Mouse (Mus musculus): ENCODE data around the gene Tpcn2. TPM values are rescaled to one million over a fixed set of nuclear protein-coding genes. Genes with fewer than 3 reads are reported as not detected.

Tpcn2 gene
- polyA plus RNA-seq, 1 experiment from 2014 or later = 5.4 TPM

GRCm38 (mm10) chr7:145264202-145264601 lies 19.6 kb downstream of the Tpcn2 start:
- Histone ChIP-seq H3K9me3 (replicated peaks; ENCODE audit: control insufficient read depth, low read length) (no peaks in the 10 kb centered on the region), H3K36me3 (ENCODE audit: control insufficient read depth, insufficient read depth) (peaks cover 14% of the 10 kb centered on the region), H3K4me3 (ENCODE audit: low read length) (no peak overlapping the region), H3K4me2 (ENCODE audit: low read depth, low read length) (no peak overlapping the region), H3K27me3 (ENCODE audit: control insufficient read depth, insufficient read depth, low read length) (no peaks in the 10 kb centered on the region), H3K4me1 (ENCODE audit: control insufficient read depth, insufficient read depth, low read length) (no peaks in the 10 kb centered on the region), H3K27ac (ENCODE audit: low read length) (0 out of 2 replicates have a peak overlapping the region, but pooled peaks have one; percentile 24), H3K9ac (ENCODE audit: low read length) (no peak overlapping the region)
- 58% methylated on average over 9 of the region's 9 CpGs for WGBS
- ATAC-seq (replicated peaks; ENCODE audit: extremely low read depth, insufficient read depth, low FRiP score) = no peak

- H3K4me3 ChIP-seq (ENCODE audit: low read length) = no peak overlapping the region
- H3K27ac ChIP-seq (ENCODE audit: low read length) = no peak overlapping the region
- H3K4me1 ChIP-seq (ENCODE audit: control insufficient read depth, insufficient read depth, low read length) = no peaks in the 10 kb centered on the region
- H3K36me3 ChIP-seq (ENCODE audit: control insufficient read depth, insufficient read depth) = 0 out of 2 replicates have a peak, but pooled peaks cover 8% of the 10 kb centered on the region
- ATAC-seq (replicated peaks; ENCODE audit: extremely low read depth, insufficient read depth, low FRiP score) = no peak
- no peak overlapping the region for H3K4me2 ChIP-seq (ENCODE audit: low read depth, low read length)
- H3K9ac ChIP-seq (ENCODE audit: low read length) = no peak overlapping the region
- no peaks in the 10 kb centered on the region for H3K9me3 ChIP-seq (replicated peaks; ENCODE audit: control insufficient read depth, low read length)
- 89% methylated on average over 1 of the region's 1 CpGs for WGBS
- H3K27me3 ChIP-seq (ENCODE audit: control insufficient read depth, insufficient read depth, low read length) = no peaks in the 10 kb centered on the region
Measured at GRCm38 (mm10) chr7:145256092-145256491, 27.7 kb downstream of the Tpcn2 start.

- Histone ChIP-seq H3K4me2 (ENCODE audit: low read depth, low read length) (no peak overlapping the region), H3K27me3 (ENCODE audit: control insufficient read depth, insufficient read depth, low read length) (no peaks in the 10 kb centered on the region), H3K9ac (ENCODE audit: low read length) (no peak overlapping the region), H3K9me3 (replicated peaks; ENCODE audit: control insufficient read depth, low read length) (no peaks in the 10 kb centered on the region), H3K4me3 (ENCODE audit: low read length) (no peak overlapping the region), H3K4me1 (ENCODE audit: control insufficient read depth, insufficient read depth, low read length) (no peaks in the 10 kb centered on the region), H3K36me3 (ENCODE audit: control insufficient read depth, insufficient read depth) (0 out of 2 replicates have a peak, but pooled peaks cover 6% of the 10 kb centered on the region), H3K27ac (ENCODE audit: low read length) (no peak overlapping the region)
- WGBS = 50% methylated on average over 3 of the region's 3 CpGs
- ATAC-seq (replicated peaks; ENCODE audit: extremely low read depth, insufficient read depth, low FRiP score) = no peak
Measured at GRCm38 (mm10) chr7:145253986-145254630, 29.7 kb downstream of the Tpcn2 start.

GRCm38 (mm10) chr7:145252715-145253476 lies 30.9 kb downstream of the Tpcn2 start:
- no peak overlapping the region for H3K27ac ChIP-seq (ENCODE audit: low read length)
- no peaks in the 10 kb centered on the region for H3K27me3 ChIP-seq (ENCODE audit: control insufficient read depth, insufficient read depth, low read length)
- H3K9me3 ChIP-seq (replicated peaks; ENCODE audit: control insufficient read depth, low read length) = no peaks in the 10 kb centered on the region
- no peaks in the 10 kb centered on the region for H3K4me1 ChIP-seq (ENCODE audit: control insufficient read depth, insufficient read depth, low read length)
- H3K4me3 ChIP-seq (ENCODE audit: low read length) = no peak overlapping the region
- ATAC-seq (replicated peaks; ENCODE audit: extremely low read depth, insufficient read depth, low FRiP score) = peak; percentile 67
- WGBS = 25% methylated on average over 8 of the region's 8 CpGs
- 0 out of 2 replicates have a peak, but pooled peaks cover 2% of the 10 kb centered on the region for H3K36me3 ChIP-seq (ENCODE audit: control insufficient read depth, insufficient read depth)
- no peak overlapping the region for H3K4me2 ChIP-seq (ENCODE audit: low read depth, low read length)
- H3K9ac ChIP-seq (ENCODE audit: low read length) = peak overlapping the region; percentile 23; the same call in 1 of the 2 replicates

- ATAC-seq (replicated peaks; ENCODE audit: extremely low read depth, insufficient read depth, low FRiP score) = no peak
- WGBS = 69% methylated on average over 9 of the region's 9 CpGs
- Histone ChIP-seq H3K36me3 (ENCODE audit: control insufficient read depth, insufficient read depth) (no peaks in the 10 kb centered on the region), H3K4me3 (ENCODE audit: low read length) (no peak overlapping the region), H3K27me3 (ENCODE audit: control insufficient read depth, insufficient read depth, low read length) (no peaks in the 10 kb centered on the region), H3K9ac (ENCODE audit: low read length) (no peak overlapping the region), H3K27ac (ENCODE audit: low read length) (no peak overlapping the region), H3K4me2 (ENCODE audit: low read depth, low read length) (no peak overlapping the region), H3K4me1 (ENCODE audit: control insufficient read depth, insufficient read depth, low read length) (no peaks in the 10 kb centered on the region), H3K9me3 (replicated peaks; ENCODE audit: control insufficient read depth, low read length) (no peaks in the 10 kb centered on the region)
Measured at GRCm38 (mm10) chr7:145250225-145250624, 33.6 kb downstream of the Tpcn2 start.

- Histone ChIP-seq H3K4me3 (ENCODE audit: low read length) (no peak overlapping the region), H3K27ac (ENCODE audit: low read length) (no peak overlapping the region), H3K9me3 (replicated peaks; ENCODE audit: control insufficient read depth, low read length) (no peaks in the 10 kb centered on the region), H3K36me3 (ENCODE audit: control insufficient read depth, insufficient read depth) (no peaks in the 10 kb centered on the region), H3K9ac (ENCODE audit: low read length) (no peak overlapping the region), H3K4me2 (ENCODE audit: low read depth, low read length) (no peak overlapping the region), H3K27me3 (ENCODE audit: control insufficient read depth, insufficient read depth, low read length) (no peaks in the 10 kb centered on the region), H3K4me1 (ENCODE audit: control insufficient read depth, insufficient read depth, low read length) (no peaks in the 10 kb centered on the region)
- WGBS = 51% methylated on average over 2 of the region's 2 CpGs
- ATAC-seq (replicated peaks; ENCODE audit: extremely low read depth, insufficient read depth, low FRiP score) = no peak
Measured at GRCm38 (mm10) chr7:145248911-145249310, 34.9 kb downstream of the Tpcn2 start.

GRCm38 (mm10) chr7:145242851-145243712 lies 40.7 kb downstream of the Tpcn2 start:
- H3K36me3 ChIP-seq (ENCODE audit: control insufficient read depth, insufficient read depth) = no peaks in the 10 kb centered on the region
- no peaks in the 10 kb centered on the region for H3K4me1 ChIP-seq (ENCODE audit: control insufficient read depth, insufficient read depth, low read length)
- no peak overlapping the region for H3K4me3 ChIP-seq (ENCODE audit: low read length)
- H3K27me3 ChIP-seq (ENCODE audit: control insufficient read depth, insufficient read depth, low read length) = no peaks in the 10 kb centered on the region
- no peak overlapping the region for H3K27ac ChIP-seq (ENCODE audit: low read length)
- no peak overlapping the region for H3K4me2 ChIP-seq (ENCODE audit: low read depth, low read length)
- ATAC-seq (replicated peaks; ENCODE audit: extremely low read depth, insufficient read depth, low FRiP score) = peak; percentile 56; the same call in 1 of the 2 replicates
- no peaks in the 10 kb centered on the region for H3K9me3 ChIP-seq (replicated peaks; ENCODE audit: control insufficient read depth, low read length)
- 9% methylated on average over 9 of the region's 9 CpGs for WGBS
- H3K9ac ChIP-seq (ENCODE audit: low read length) = no peak overlapping the region

GRCm38 (mm10) chr7:145242028-145242427 lies 41.8 kb downstream of the Tpcn2 start:
- Histone ChIP-seq H3K4me1 (ENCODE audit: control insufficient read depth, insufficient read depth, low read length) (no peaks in the 10 kb centered on the region), H3K4me2 (ENCODE audit: low read depth, low read length) (no peak overlapping the region), H3K9me3 (replicated peaks; ENCODE audit: control insufficient read depth, low read length) (no peaks in the 10 kb centered on the region), H3K36me3 (ENCODE audit: control insufficient read depth, insufficient read depth) (no peaks in the 10 kb centered on the region), H3K27me3 (ENCODE audit: control insufficient read depth, insufficient read depth, low read length) (no peaks in the 10 kb centered on the region), H3K9ac (ENCODE audit: low read length) (no peak overlapping the region), H3K4me3 (ENCODE audit: low read length) (no peak overlapping the region), H3K27ac (ENCODE audit: low read length) (no peak overlapping the region)
- ATAC-seq (replicated peaks; ENCODE audit: extremely low read depth, insufficient read depth, low FRiP score) = no peak
- WGBS = 74% methylated on average over 9 of the region's 9 CpGs

All from heart, embryonic 16.5 days (tissue).